Mouse (Mus musculus) spleen, postnatal 10 days (tissue): ENCODE measurements around the gene Hmga1b.
A peak's percentile ranks its signal among the peaks of the same experiment; 100 is the strongest.
"Not testable (repeated sequence)": the region's sequence is repeated elsewhere in the genome, so short reads cannot be mapped to it uniquely, and the experiment has no call there.

Source experiments
- DNase-seq, 2 experiments: peaks; one replicate each; pipeline ENCODE4 v3.0.0; 2021 to 2022; ENCODE audit warnings: low spot score in 2 of 2

Gene Hmga1b

GRCm38 (mm10) chr11:120762672-120763041 is at the start of gene Hmga1b:
Gene Hmga1b, plus strand, starts transcription at chr11:120762794.
- DNase-seq, result not testable (repeated sequence)

- peak; percentile 92 to 97 for DNase-seq
Observed at GRCm38 (mm10) chr11:120713580-120714518, 48.7 kb upstream of the Hmga1b start, which contains the start of the genes Cenpx and Lrrc45. Gene Cenpx, minus strand, starts transcription at chr11:120713738. Gene Lrrc45, plus strand, starts transcription at chr11:120713925.

- no peak for DNase-seq
Observed at GRCm38 (mm10) chr11:120714546-120714945, 48.0 kb upstream of the Hmga1b start.

GRCm38 (mm10) chr11:120715131-120715530 is 47.5 kb upstream of the Hmga1b start:
- DNase-seq, result no peak

- no peak for DNase-seq
Observed at GRCm38 (mm10) chr11:120719242-120719641, 43.4 kb upstream of the Hmga1b start.

- no peak for DNase-seq
Observed at GRCm38 (mm10) chr11:120719841-120720376, 42.7 kb upstream of the Hmga1b start.

- peak; percentile 81 to 95 for DNase-seq
Observed at GRCm38 (mm10) chr11:120720450-120720849, 42.1 kb upstream of the Hmga1b start.

- peak in 1 of 2 experiments; percentile 65 for DNase-seq
Observed at GRCm38 (mm10) chr11:120721124-120722066, 41.2 kb upstream of the Hmga1b start, which contains the start of gene Rac3. Gene Rac3, plus strand, starts transcription at chr11:120721470.

- DNase-seq, result no peak
Observed at GRCm38 (mm10) chr11:120722067-120722630, 40.4 kb upstream of the Hmga1b start.

- no peak for DNase-seq
Observed at GRCm38 (mm10) chr11:120722761-120723382, 39.7 kb upstream of the Hmga1b start.

GRCm38 (mm10) chr11:120723509-120723908 is 39.1 kb upstream of the Hmga1b start:
- no peak for DNase-seq

GRCm38 (mm10) chr11:120726243-120727168 is 36.1 kb upstream of the Hmga1b start:
- DNase-seq, result no peak

GRCm38 (mm10) chr11:120727169-120727527 is 35.4 kb upstream of the Hmga1b start, which contains the start of gene Dcxr:
Gene Dcxr, minus strand, starts transcription at chr11:120727281.
- DNase-seq, result peak; percentile 52 to 79

GRCm38 (mm10) chr11:120727564-120727963 is 35.0 kb upstream of the Hmga1b start:
- DNase-seq, result no peak

- DNase-seq, result no peak
Observed at GRCm38 (mm10) chr11:120728530-120729240, 33.9 kb upstream of the Hmga1b start.

- DNase-seq, result peak in 1 of 2 experiments; percentile 68
Observed at GRCm38 (mm10) chr11:120729432-120730050, 33.1 kb upstream of the Hmga1b start.

- no peak for DNase-seq
Observed at GRCm38 (mm10) chr11:120730331-120730870, 32.2 kb upstream of the Hmga1b start.

GRCm38 (mm10) chr11:120731395-120731794 is 31.2 kb upstream of the Hmga1b start:
- DNase-seq, result no peak
